Mouse (Mus musculus) MEL (cell line): ENCODE measurements around the gene Safb2. TPM values are rescaled to one million over a fixed set of nuclear protein-coding genes. Genes with fewer than 3 reads are reported as not detected.

Experiments
- DNase-seq: peaks from one replicate; pipeline ENCODE4 v3.0.0; 2011; ENCODE audit warnings: low read depth, low spot score
- H3K27ac ChIP-seq: 2 replicates; pipeline ENCODE4 v1.5.1; 2012; ENCODE audit warnings: low read depth, mild to moderate bottlenecking, control low read depth, low read length, moderate library complexity; ENCODE audit not compliant: control insufficient read depth
- H3K27me3 ChIP-seq, 2 experiments: fragments of 150-350 bp in 1 of 2; sonication (generic) in 1 of 2; 2 replicates each; pipeline ENCODE4 v1.6.1; 2012; ENCODE audit warnings: low read length in 2 of 2, mild to moderate bottlenecking in 2 of 2, improper control_type of control experiment in 1 of 2, moderate library complexity in 1 of 2; ENCODE audit not compliant: insufficient read depth in 2 of 2, control insufficient read depth in 1 of 2
- H3K36me3 ChIP-seq, 2 experiments: 2 replicates each; pipeline ENCODE4 v1.6.1; 2012 to 2014; ENCODE audit warnings: low read length in 2 of 2, improper control_type of control experiment in 1 of 2, inconsistent platforms in 1 of 2, mild to moderate bottlenecking in 1 of 2; ENCODE audit not compliant: insufficient read depth in 2 of 2, control insufficient read depth in 1 of 2
- H3K4me1 ChIP-seq, 2 experiments: fragments of 150-350 bp in 1 of 2; sonication (generic) in 1 of 2; 2 replicates each; pipeline ENCODE4 v1.6.1; 2012; ENCODE audit warnings: low read length in 2 of 2, improper control_type of control experiment in 1 of 2, mild to moderate bottlenecking in 1 of 2; ENCODE audit not compliant: insufficient read depth in 2 of 2, control insufficient read depth in 1 of 2
- H3K4me3 ChIP-seq, 2 experiments: fragments of 150-350 bp in 1 of 2; sonication (generic) in 1 of 2; 2 replicates each; pipeline ENCODE4 v1.5.1; 2012; ENCODE audit warnings: low read depth in 2 of 2, low read length in 2 of 2, mild to moderate bottlenecking in 2 of 2, moderate library complexity in 2 of 2, control low read depth in 1 of 2, improper control_type of control experiment in 1 of 2; ENCODE audit not compliant: control insufficient read depth in 1 of 2, insufficient read depth in 1 of 2
- H3K79me2 ChIP-seq: 2 replicates; pipeline ENCODE4 v1.6.1; 2012; ENCODE audit warnings: mild to moderate bottlenecking, low read length, moderate library complexity; ENCODE audit not compliant: control insufficient read depth, poor library complexity, insufficient read depth
- H3K9ac ChIP-seq: 2 replicates; pipeline ENCODE4 v1.6.1; 2012; ENCODE audit warnings: low read depth, mild to moderate bottlenecking, control low read depth, low read length, moderate library complexity; ENCODE audit not compliant: control insufficient read depth, poor library complexity, severe bottlenecking
- H3K9me3 ChIP-seq: fragments of 150-350 bp; sonication (generic); replicated peaks from 2 replicates; pipeline ENCODE4 v1.6.1; 2012; ENCODE audit warnings: mild to moderate bottlenecking, low read length, improper control_type of control experiment, moderate library complexity; ENCODE audit not compliant: insufficient read depth
- CHD1 ChIP-seq: IDR thresholded peaks from 2 replicates; pipeline ENCODE4 v1.6.1; 2012; ENCODE audit warnings: low read depth, mild to moderate bottlenecking, inconsistent platforms, low read length, improper control_type of control experiment
- E2F4 ChIP-seq: IDR thresholded peaks from 2 replicates; pipeline ENCODE4 v1.6.1; 2011; ENCODE audit warnings: low read depth, low read length, improper control_type of control experiment, borderline replicate concordance
- ETS1 ChIP-seq: IDR thresholded peaks from 2 replicates; pipeline ENCODE4 v1.6.1; 2012; ENCODE audit warnings: low read depth, mild to moderate bottlenecking, inconsistent platforms, low read length, improper control_type of control experiment, moderate library complexity
- HCFC1 ChIP-seq: IDR thresholded peaks from 2 replicates; pipeline ENCODE4 v1.6.1; 2012; ENCODE audit warnings: low read depth, mild to moderate bottlenecking, inconsistent platforms, low read length, improper control_type of control experiment, moderate library complexity
- JUND ChIP-seq: IDR thresholded peaks from 2 replicates; pipeline ENCODE4 v1.6.1; 2011; ENCODE audit warnings: low read depth, mild to moderate bottlenecking, improper control_type of control experiment, low read length
- KAT2A ChIP-seq: conservative IDR thresholded peaks from 2 replicates; pipeline ENCODE4 v1.6.1; 2012; ENCODE audit warnings: low read depth, low read length, improper control_type of control experiment, inconsistent platforms
- MAX ChIP-seq: IDR thresholded peaks from 2 replicates; pipeline ENCODE4 v1.6.1; 2011; ENCODE audit warnings: low read length, improper control_type of control experiment
- MEF2A ChIP-seq: IDR thresholded peaks from 2 replicates; pipeline ENCODE4 v1.6.1; 2014; ENCODE audit warnings: low read depth, mild to moderate bottlenecking, inconsistent platforms, low read length, improper control_type of control experiment; ENCODE audit not compliant: poor library complexity, insufficient replicate concordance, severe bottlenecking; ENCODE audit errors: extremely low read depth
- MYB ChIP-seq: IDR thresholded peaks from 2 replicates; pipeline ENCODE4 v1.6.1; 2011; ENCODE audit warnings: mild to moderate bottlenecking, low read depth, low read length, improper control_type of control experiment
- NELFE ChIP-seq: IDR thresholded peaks from 2 replicates; pipeline ENCODE4 v1.6.1; 2011; ENCODE audit warnings: low read depth, low read length, improper control_type of control experiment
- NRF1 ChIP-seq: IDR thresholded peaks from 2 replicates; pipeline ENCODE4 v1.6.1; 2014; ENCODE audit warnings: low read depth, mild to moderate bottlenecking, inconsistent platforms, low read length, improper control_type of control experiment, moderate library complexity; ENCODE audit not compliant: poor library complexity, insufficient read depth, severe bottlenecking
- POLR2A ChIP-seq, 2 experiments: IDR thresholded peaks; 2 replicates each; pipeline ENCODE4 v1.6.1; 2011 to 2012; ENCODE audit warnings: low read length in 2 of 2, mild to moderate bottlenecking in 2 of 2, control low read depth in 1 of 2, improper control_type of control experiment in 1 of 2, low read depth in 1 of 2, moderate library complexity in 1 of 2; ENCODE audit not compliant: control insufficient read depth in 1 of 2, insufficient read depth in 1 of 2, poor library complexity in 1 of 2
- POLR2AphosphoS5 ChIP-seq: IDR thresholded peaks from 2 replicates; pipeline ENCODE4 v1.6.1; 2012; ENCODE audit warnings: low read depth, borderline replicate concordance, mild to moderate bottlenecking, inconsistent platforms, low read length, moderate library complexity, mixed read lengths
- RCOR1 ChIP-seq: IDR thresholded peaks from 2 replicates; pipeline ENCODE4 v1.6.1; 2012; ENCODE audit warnings: low read depth, mild to moderate bottlenecking, inconsistent platforms, low read length, improper control_type of control experiment
- SIN3A ChIP-seq: IDR thresholded peaks from 2 replicates; pipeline ENCODE4 v1.6.1; 2012; ENCODE audit warnings: low read length, improper control_type of control experiment, inconsistent platforms
- TBP ChIP-seq: IDR thresholded peaks from 2 replicates; pipeline ENCODE4 v1.8.0; 2011; ENCODE audit warnings: low read depth, low read length, improper control_type of control experiment
- TCF12 ChIP-seq: IDR thresholded peaks from 2 replicates; pipeline ENCODE4 v1.6.1; 2014; ENCODE audit warnings: low read depth, mild to moderate bottlenecking, inconsistent platforms, low read length, improper control_type of control experiment, moderate library complexity
- UBTF ChIP-seq: IDR thresholded peaks from 2 replicates; pipeline ENCODE4 v1.6.1; 2012; ENCODE audit warnings: low read depth, mild to moderate bottlenecking, inconsistent platforms, low read length, improper control_type of control experiment, moderate library complexity, borderline replicate concordance; ENCODE audit not compliant: insufficient read depth
- USF1 ChIP-seq: IDR thresholded peaks from 2 replicates; pipeline ENCODE4 v1.6.1; 2014; ENCODE audit warnings: low read depth, mild to moderate bottlenecking, inconsistent platforms, low read length, improper control_type of control experiment, moderate library complexity
- ZC3H11A ChIP-seq: IDR thresholded peaks from 2 replicates; pipeline ENCODE4 v1.6.1; 2012; ENCODE audit warnings: low read depth, mild to moderate bottlenecking, inconsistent platforms, low read length, improper control_type of control experiment
- ZMIZ1 ChIP-seq: IDR thresholded peaks from 2 replicates; pipeline ENCODE4 v1.6.1; 2012; ENCODE audit warnings: low read depth, mild to moderate bottlenecking, inconsistent platforms, low read length, improper control_type of control experiment, moderate library complexity
- ZNF384 ChIP-seq: IDR thresholded peaks from 2 replicates; pipeline ENCODE4 v1.6.1; 2012; ENCODE audit warnings: low read depth, mild to moderate bottlenecking, inconsistent platforms, low read length, improper control_type of control experiment
- polyA plus RNA-seq, 2 experiments: library from polyadenylated mRNA; stranded (reverse) in 1 of 2; unstranded in 1 of 2; fragments of >175 nt in 1 of 2; fragments of >200 nt in 1 of 2; gene quantifications; 2 replicates each; pipeline versions ENCODE4 v1.2.1 to v1.2.4; 2012; ENCODE audit warnings: low replicate concordance in 2 of 2, low read depth in 1 of 2; ENCODE audit not compliant: insufficient read length in 2 of 2, insufficient read depth in 1 of 2, missing spikeins in 1 of 2
- total RNA-seq: library from RNA; depleted of rRNA; stranded (reverse); fragments of 300-350 nt; gene quantifications from 2 replicates; pipeline ENCODE4 v1.2.3, GENCODE M21; 2012

Safb2 gene
- total and polyA plus RNA-seq, 3 experiments = 61.6 to 741 (median 217) TPM

DNA sequence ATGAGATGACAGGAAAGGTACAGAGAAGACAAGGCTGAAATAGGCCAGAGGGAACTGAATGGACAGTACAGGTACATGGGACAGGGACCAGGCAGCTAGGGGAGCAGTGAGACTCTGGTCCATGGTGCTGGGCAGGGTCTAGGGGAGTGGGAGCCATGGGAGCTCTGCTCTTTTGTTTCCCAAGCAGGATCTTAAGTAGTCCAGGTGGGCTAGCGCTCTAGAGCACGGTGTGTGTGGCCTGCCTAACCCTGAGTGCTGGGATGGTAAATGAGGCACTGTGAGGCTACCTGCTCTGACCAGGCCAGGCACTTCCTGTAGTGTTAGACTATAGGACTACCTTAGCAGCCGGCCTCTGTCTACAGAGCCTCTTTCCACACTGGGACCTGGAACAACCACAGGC is 32.3 kb upstream of the Safb2 start:
- DNase-seq = no peak
- Histone ChIP-seq H3K27me3 (no peaks in the 10 kb centered on the region), H3K9ac (no peak overlapping the region), H3K4me3 (no peak overlapping the region), H3K27ac (no peak overlapping the region), H3K36me3 (peaks cover 0 to 12% of the 10 kb centered on the region in 2 experiments; a peak in 3 of 4 replicates), H3K79me2 (peaks cover 22% of the 10 kb centered on the region), H3K9me3 (no peaks in the 10 kb centered on the region), H3K4me1 (no peaks in the 10 kb centered on the region; a peak in 1 of 4 replicates)
- TF ChIP-seq USF1 (no peak), ETS1 (no peak), ZNF384 (no peak), ZC3H11A (no peak), JUND (no peak), TBP (no peak), POLR2AphosphoS5 (no peak), UBTF (no peak), KAT2A (no peak), HCFC1 (no peak), E2F4 (no peak)

DNA sequence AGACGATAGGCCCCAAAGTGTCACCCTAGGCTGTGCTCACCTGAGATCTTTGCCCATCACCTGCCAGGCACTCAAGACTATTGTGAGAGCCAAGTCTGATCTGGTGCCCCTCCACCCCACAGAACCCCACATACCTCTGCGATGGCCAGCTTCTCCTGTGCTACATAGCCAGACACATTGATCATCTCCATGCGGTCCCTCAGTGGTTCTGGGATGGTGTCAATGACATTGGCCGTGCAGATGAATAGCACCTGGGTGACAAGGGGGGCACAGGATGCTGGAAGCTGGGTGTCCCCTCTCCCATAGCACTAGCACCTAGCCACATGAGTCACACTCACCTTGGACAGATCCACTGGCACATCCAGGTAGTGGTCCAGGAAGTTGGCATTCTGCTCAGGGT is 31.4 kb upstream of the Safb2 start:
- Histone ChIP-seq H3K9ac (no peak overlapping the region), H3K36me3 (peaks cover 3 to 12% of the 10 kb centered on the region in 2 experiments; a peak in 3 of 4 replicates), H3K9me3 (no peaks in the 10 kb centered on the region), H3K4me3 (no peak overlapping the region), H3K79me2 (peaks cover 22% of the 10 kb centered on the region), H3K4me1 (peaks cover 0 to 9% of the 10 kb centered on the region in 2 experiments; a peak in 2 of 4 replicates), H3K27me3 (no peaks in the 10 kb centered on the region), H3K27ac (no peak overlapping the region)
- no peak for TF ChIP-seq MEF2A
- no peak for TF ChIP-seq MAX
- no peak for TF ChIP-seq NELFE
- no peak for TF ChIP-seq SIN3A
- no peak for TF ChIP-seq TCF12
- TF ChIP-seq ZC3H11A = no peak
- TF ChIP-seq MYB = no peak
- TF ChIP-seq NRF1 = no peak
- no peak for TF ChIP-seq POLR2A (IDR thresholded peaks at IDR 0.05; ENCODE audit: control insufficient read depth in 1 of 2, insufficient read depth in 1 of 2, low read depth in 1 of 2, low read length in 2 of 2, poor library complexity in 1 of 2)
- TF ChIP-seq CHD1 = no peak
- TF ChIP-seq RCOR1 = no peak
- TF ChIP-seq JUND = no peak
- no peak; the same call in 1 of the 2 replicates for TF ChIP-seq ZMIZ1
- TF ChIP-seq POLR2AphosphoS5 = no peak
- DNase-seq = peak; percentile 34
